Mouse (Mus musculus) monocyte, adult 5-6 weeks (primary cell): ENCODE measurements around the gene Asah2. TPM values are rescaled to one million over a fixed set of nuclear protein-coding genes. Genes with fewer than 3 reads are reported as not detected.
A peak's percentile ranks its signal among the peaks of the same experiment; 100 is the strongest.

Experiments used
- ATAC-seq: fragments of 153-309, 156-312 bp; replicated peaks from 2 replicates; pipeline ENCODE4 v1.8.0; 2017; ENCODE audit warnings: mild to moderate bottlenecking; ENCODE audit not compliant: low TSS enrichment, insufficient number of reproducible peaks, severe bottlenecking, poor library complexity, low FRiP score
- total RNA-seq: library from RNA; stranded (forward); fragments of 200-1000, 200-491, 200-594 nt; gene quantifications from 3 replicates; pipeline ENCODE4 v1.2.3, GENCODE M21; 2017

Asah2 gene
- total RNA-seq, 1 experiment from 2014 or later = 1.4 TPM

DNA sequence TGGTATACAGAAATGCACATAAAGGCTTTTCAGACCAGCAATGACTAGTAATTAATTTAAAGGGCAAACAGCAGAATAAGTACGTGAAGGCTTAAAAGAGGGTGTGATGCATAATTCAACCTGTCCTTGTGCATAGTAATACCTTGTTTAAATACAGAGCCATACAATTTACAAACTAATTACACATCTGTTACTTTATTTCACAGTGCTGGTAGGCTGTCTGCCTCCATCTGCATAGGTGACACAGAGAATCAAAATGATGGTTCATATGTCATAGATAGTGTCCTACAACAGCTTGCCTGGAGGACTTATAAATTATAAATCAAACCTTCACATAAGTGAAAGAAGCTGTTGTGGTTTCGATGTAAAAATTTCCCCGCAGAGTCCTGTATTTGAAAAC lies 82.6 kb downstream of the Asah2 start:
- no peak for ATAC-seq

DNA sequence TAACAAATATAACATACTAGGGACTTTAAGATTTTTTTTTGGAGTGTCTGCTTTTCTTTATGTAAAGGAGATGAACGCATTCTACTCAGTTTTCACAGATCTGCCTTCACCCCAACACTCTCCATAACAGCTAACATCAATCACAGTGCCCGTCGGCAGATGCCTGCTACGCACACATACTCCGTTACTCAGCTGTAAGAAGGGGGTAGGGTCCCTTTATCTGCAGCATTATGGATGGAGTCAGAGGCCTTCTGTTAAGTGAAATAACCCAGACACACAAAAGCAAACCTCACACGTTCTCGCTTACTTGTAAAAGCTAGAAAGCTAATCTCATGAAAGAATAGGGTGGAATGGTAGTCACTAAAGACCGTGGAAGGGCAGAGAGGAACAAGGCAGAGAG lies 88.3 kb downstream of the Asah2 start:
- ATAC-seq = no peak

DNA sequence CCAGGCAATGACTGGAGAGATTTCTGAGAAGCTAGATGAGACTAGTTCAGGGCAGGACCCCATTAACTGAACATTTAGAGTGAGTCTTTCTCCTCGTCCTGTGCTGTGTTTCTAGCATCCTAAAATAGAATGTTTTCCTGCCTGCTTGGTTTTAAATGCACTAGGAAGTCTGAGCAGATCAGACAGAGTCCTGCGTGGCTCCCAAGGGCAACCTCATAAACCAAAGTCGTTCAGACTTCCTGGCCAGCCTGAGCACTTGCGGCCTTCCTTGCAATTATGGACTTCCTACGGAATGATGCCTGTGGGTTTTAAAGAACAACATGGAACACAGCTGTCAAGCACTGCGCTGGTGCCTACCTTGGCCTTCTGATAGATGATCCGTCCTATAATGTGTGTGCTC lies 89.4 kb downstream of the Asah2 start:
- no peak for ATAC-seq

DNA sequence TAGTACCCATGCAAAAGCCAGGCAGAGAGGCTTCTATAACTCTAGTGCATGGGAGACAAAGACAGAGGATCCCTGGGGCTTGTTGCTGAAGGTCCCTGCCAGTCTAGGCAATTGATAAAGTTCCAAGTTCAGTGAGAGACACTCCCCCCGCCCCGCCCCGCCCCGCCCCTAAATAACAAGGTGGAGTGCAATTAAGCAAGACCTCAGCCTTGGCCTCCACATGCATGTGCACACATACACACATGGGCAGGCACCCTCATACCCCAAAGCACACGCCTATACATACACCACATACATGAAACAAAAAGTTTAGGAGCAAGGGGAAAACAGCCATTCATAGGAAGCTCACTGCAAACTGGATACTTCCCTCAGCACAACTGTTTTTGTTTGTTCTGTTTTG lies 90.0 kb downstream of the Asah2 start:
- ATAC-seq = no peak

DNA sequence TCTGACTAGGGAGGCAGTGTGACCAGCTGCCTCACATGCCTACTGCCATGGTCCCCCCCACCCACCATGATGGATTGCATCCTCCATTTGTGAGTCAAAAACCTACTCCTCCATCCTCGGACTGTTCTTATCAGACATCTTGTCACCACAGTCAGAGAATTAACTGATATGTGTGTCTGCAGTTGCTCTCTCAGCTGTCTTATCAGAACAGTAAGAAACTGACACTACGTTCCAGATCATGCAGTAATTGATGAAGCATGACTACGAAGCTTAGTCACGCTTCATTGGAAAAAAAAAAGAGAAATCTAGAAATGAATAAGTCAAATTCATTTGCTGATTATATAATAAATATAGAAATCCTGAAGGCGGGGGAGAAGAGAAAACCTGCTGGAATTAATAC lies 105.4 kb downstream of the Asah2 start:
- no peak for ATAC-seq

DNA sequence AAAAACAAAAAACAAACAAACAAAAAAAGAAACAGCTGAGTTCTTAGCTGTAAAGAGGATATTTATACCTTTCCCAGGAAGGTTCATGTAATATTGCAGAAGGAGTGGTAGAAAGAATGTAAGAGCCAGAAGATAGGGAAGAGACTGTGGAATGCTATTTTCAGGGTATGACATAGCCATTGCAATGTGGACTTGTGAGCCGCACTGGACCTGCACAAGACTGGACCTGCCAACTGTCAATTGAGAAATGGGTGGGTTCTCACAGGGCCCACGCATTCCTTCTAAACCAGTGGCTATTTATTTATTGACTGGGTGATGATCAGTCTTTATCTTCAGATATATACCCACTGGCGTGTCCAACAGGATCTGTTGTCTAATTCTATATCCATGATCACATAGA lies 111.1 kb downstream of the Asah2 start:
- no peak for ATAC-seq

DNA sequence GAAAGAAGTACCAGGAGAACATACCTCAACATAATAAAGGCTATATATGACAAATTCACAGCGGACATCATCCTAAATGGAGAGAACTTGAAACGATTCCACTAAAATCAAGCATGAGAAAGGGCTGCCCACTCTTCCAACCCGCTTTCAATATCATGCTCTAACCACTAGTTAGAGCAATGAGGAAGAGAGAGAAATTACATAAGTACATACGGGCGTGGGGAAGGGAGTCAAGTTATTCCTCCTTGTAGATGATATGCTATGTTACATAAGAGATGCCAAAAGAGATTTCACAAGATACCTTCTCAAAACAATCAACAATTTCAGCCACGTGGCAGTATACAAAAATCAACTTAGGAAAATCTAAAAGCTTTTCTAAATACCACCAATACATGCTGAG lies 117.0 kb downstream of the Asah2 start:
- no peak for ATAC-seq

DNA sequence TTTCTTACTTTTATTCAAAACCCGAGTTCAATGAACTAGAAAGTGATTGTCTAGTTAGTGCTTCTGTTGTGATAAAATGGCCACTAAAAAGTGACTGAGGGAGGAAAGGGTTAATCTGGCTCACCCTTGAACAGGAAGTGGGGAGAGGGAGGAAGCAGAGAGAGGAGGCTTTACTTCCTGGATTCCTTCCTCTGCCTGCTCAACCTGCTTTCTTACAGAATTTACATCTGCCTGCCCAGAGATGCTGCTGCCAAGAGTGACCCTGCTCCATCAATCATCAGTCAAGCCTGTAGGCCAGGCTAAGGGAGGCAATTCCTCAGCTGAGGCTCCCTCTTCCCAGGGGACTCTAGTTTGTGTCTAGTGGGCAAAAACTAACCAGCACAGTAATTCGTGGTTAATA lies 132.1 kb downstream of the Asah2 start:
- no peak for ATAC-seq

DNA sequence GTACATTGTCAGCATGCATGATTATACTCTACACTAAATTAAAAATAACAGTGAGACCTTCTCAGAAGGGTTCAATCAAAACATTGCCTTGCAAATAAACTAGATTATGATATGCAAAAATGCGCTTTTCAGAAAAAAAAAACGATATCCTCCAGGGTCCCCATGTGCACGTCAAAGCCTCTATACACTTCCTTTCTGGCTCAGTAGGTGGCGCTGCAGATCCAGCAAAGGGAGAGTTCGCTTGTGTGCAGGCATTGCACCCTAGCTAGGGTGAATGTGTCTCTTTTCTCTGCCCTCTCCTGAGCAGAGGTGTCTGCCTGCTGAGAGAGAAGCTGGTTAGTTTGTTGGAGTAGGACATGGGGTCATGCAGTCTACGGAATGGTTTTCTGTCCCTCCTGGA lies 136.0 kb downstream of the Asah2 start:
- peak; percentile 84 for ATAC-seq

DNA sequence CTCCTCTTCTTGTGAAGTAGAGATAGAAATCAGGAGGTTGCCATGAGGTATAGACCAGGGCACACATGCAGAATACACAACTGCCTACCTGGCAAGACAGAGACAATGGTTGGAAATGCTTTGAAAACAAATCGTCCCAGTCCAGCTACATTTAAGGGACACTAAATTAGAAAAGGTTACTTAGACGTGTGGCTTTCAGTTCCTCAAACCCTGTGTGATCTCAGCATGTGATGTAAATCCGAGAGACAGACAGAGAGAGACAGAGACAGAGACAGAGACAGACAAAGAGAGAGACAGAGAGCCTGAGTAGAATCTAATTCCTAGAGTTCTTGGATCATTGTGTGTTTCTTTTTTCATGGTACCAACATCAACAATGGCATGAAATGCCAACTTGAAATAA lies 136.6 kb downstream of the Asah2 start:
- ATAC-seq = peak; percentile 51; the same call in 1 of the 2 replicates

DNA sequence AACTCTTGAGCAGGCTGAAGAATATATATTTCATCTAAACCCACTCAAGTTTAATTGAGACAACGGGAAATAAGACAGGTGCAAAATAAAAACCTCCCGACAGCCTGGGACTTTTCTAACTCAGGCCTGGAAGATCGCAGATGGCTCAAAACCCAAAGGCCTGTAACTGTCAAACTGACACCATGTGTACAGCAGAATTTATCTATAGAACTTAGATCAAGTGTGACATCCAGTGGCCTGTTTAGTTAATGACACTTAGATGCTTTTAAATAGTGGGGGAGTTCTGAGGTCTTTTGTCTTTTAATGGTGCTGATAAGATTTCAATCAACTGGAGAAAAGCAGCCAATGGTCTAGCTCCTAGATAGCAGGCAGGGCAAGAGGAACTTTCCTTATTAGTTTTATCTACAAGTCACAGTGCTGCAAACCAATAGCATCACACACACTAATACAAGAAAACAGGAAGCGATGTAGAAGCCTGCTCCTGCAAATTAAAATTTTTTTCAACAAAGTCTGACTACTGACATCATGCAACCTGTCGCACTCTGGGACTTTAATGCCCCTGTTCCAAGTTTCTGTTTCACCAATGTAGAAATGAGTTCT lies 140.0 kb downstream of the Asah2 start:
- no peak for ATAC-seq

DNA sequence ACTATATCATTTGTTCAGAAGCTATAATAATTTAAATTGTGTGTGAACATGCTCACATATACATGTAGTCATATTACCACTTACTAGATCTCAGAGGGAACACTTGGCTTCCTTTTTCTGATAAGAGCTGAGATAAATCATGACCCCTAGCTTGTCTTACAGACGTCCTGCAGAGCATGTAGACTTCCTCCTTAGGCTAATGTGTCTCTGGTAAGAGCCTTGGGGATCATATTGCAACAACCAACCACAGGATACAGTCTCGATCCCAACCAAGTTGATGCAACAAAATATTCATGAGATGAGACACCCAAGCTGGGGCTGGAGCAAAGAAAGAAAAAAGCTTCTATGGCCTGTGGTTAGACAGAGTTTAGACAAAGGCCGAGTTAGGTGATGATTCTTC lies 144.9 kb downstream of the Asah2 start:
- ATAC-seq = no peak

DNA sequence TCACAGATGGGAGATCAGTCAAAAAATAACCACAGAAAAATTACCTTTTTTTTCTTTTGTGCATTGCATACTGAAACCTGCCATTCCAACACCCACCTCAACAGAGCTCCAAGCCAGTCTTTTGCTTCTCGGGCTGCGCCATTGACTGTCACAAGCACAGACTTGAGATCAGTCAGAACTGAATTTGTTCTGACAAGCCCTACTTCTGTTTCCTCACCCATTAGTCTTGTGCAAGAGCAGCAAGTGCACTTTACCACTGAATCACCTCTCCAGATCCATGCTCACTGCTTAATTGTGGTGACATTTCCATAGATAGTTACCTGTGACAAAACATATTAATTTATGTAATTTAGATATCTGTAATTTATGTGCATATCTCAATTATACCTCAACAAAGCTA lies 147.6 kb downstream of the Asah2 start:
- ATAC-seq = no peak

DNA sequence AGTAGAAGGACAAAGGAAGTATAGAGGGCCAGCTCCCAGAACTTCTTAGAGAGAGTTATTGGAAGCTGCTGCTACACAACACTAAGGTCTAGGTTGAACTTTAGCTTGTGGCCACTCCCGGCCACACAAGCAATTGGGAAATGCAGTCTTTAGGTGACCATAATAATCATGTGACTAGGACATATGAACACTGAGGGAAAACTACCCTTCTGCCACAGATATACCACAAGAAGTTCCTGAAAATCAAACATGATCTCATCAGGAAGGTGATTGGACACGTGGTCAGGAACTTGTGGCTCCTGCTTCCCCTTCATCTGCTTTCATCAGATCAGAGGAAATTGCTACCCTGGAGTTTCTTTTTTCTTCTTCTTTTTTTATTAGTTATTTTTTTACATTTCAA lies 151.7 kb downstream of the Asah2 start:
- peak; percentile 35; the same call in 1 of the 2 replicates for ATAC-seq

DNA sequence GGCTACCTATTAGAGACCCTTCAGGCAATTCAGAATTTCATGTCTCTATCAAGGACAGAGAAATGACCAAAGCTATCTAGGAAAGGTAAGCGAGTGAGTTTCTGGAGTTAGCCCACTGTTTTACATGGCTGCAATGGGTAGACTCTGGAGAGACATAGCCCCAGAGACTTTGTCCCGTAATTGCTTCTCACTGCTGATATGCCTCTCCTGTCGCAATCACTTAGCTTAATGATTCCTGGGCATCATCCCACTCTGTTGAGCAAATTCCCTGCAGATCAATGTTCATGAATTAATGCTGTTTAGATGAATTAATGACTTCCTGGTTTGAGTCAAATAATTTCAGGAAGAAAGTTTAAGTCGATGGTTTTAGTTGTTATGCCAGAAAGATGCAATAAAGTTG lies 153.3 kb downstream of the Asah2 start:
- no peak for ATAC-seq

DNA sequence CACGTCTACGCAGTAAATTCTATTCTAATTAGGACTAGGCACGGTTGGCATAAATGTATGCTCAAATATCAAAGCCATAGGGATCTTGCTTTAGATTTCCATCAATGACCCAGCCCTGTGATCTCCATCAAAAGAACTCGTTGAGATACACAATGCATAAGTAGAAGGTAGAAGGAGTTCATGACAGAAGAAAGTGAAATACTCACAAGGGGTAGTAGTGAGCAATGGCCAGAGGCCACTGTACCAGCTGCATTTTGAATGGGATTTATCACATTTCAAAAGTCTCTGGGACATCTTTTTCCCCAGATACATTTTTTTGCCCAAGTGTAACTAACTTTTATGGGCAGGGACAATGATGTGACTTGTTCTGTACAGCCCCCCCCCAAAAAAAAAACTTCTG lies 153.7 kb downstream of the Asah2 start:
- ATAC-seq = no peak

DNA sequence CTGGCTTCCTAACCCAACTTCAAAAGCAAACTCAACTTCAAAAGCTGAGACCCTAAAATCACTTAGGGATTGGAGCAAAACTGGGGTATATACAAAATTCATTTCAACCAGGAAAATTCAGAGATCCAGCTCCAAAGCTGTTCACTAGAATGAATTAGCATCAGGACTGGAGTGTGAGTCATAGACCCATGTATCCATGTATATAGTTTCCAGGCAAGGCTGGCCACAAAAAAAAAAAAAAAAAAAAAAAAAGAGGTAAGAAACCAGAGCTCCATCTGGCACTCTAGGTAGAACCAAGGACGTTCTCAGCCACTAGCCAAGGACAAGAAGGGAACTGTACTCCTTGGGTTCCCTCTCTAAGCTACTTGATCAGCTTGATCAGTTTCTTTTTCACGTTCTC lies 154.2 kb downstream of the Asah2 start:
- no peak for ATAC-seq

DNA sequence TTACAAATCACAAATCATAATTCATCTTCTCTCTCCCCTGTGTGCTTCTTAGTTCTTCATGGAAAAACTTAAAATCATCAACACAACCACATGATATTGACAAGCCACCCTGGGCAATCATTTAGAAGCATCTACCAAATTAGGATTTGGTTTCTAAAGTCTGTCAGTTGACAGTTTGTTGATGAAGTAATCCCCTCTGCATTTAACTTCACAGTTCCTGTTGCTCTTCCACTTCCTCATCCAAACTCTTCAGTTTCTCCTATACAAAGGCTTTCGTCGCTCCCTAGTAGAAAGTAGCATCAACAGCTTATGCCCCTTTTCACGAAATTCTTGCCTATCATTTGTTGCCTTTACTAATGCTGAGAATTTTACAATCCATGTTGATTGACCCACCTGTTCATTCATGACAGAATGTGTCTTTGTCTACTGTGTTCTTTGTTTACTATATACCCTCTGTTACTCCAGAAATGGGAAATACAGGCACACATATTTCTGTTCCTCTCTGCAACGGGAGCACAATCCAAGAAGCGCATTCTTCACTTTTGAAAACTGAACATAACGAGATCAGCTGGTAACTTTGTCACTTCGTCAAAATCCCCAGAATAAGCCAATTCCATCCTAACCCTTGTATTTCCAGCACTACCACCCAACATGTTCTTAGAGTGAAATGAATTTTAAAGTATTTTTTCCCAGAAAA lies 157.1 kb downstream of the Asah2 start:
- 0 out of 2 replicates have a peak, but pooled peaks have one; percentile 40 for ATAC-seq
